Mouse (Mus musculus) lung, adult 2 months (tissue): ENCODE measurements at regions not wholly inside any gene's neighbourhood (a gene's known extent, or its start where the extent isn't known, plus 50 kb on each side); places are given as distances from the start of the nearest gene placed in this dataset.

Experiments
- DNase-seq: peaks from one replicate; pipeline ENCODE4 v3.0.0; 2022
- H3K4me1 ChIP-seq: fragments of 200-500 bp; 2 replicates; pipeline ENCODE4 v1.6.1; 2011; ENCODE audit warnings: low read length; ENCODE audit not compliant: control insufficient read depth, insufficient read depth
- H3K4me3 ChIP-seq: fragments of 200-500 bp; replicated peaks from 2 replicates; pipeline ENCODE3; 2011; ENCODE audit warnings: low read depth, mild to moderate bottlenecking, control low read depth, low read length; ENCODE audit errors: extremely low read depth
- CTCF ChIP-seq: fragments of 200-500 bp; IDR thresholded peaks from 2 replicates; pipeline ENCODE4 v1.5.1; 2011; ENCODE audit warnings: mild to moderate bottlenecking, low read length, control low read depth; ENCODE audit not compliant: insufficient read depth
- POLR2A ChIP-seq: fragments of 200-500 bp; IDR thresholded peaks from 2 replicates; pipeline ENCODE4 v1.6.1; 2011; ENCODE audit warnings: low read depth, mild to moderate bottlenecking, control low read depth, low read length, borderline replicate concordance; ENCODE audit errors: extremely low read depth
- WGBS: fragments of 180-500 bp; shearing (Covaris S2); methylation state at CpG from one replicate; pipeline ENCODE4 v1.1.7; 2018; 5-methylcytosine and 5-hydroxymethylcytosine counted together

GRCm38 (mm10) chr10:46299521-46299920, 721.9 kb downstream of the Hace1 start:
- WGBS: 54% methylated on average over 3 of the region's 3 CpGs
- Histone ChIP-seq H3K4me1 (no peaks in the 10 kb centered on the region), H3K4me3 (no peak overlapping the region)
- DNase-seq: no peak
- TF ChIP-seq POLR2A (no peak), CTCF (no peak)

- TF ChIP-seq POLR2A: no peak
- 80% methylated on average over 5 of the region's 5 CpGs for WGBS
Measured at GRCm38 (mm10) chr10:46320328-46321038, 742.9 kb downstream of the Hace1 start.

GRCm38 (mm10) chr10:46321040-46321439, 743.4 kb downstream of the Hace1 start:
- DNase-seq: no peak

More at GRCm38 (mm10) chr10:46320328-46321038, 742.9 kb downstream of the Hace1 start:
- H3K4me1 ChIP-seq: no peaks in the 10 kb centered on the region
- no peak overlapping the region for H3K4me3 ChIP-seq
- DNase-seq: no peak

GRCm38 (mm10) chr10:46329052-46329451, 751.4 kb downstream of the Hace1 start:
- Histone ChIP-seq H3K4me1 (no peaks in the 10 kb centered on the region), H3K4me3 (no peak overlapping the region)
- no peak for TF ChIP-seq POLR2A
- no peak for TF ChIP-seq CTCF
- DNase-seq: no peak
- WGBS: 66% methylated on average over 1 of the region's 1 CpGs

More at GRCm38 (mm10) chr10:46321040-46321439, 743.4 kb downstream of the Hace1 start:
- 84% methylated on average over 3 of the region's 3 CpGs for WGBS
- Histone ChIP-seq H3K4me1 (no peaks in the 10 kb centered on the region), H3K4me3 (no peak overlapping the region)
- TF ChIP-seq POLR2A (no peak), CTCF (no peak)

GRCm38 (mm10) chr10:46331599-46332283, 754.1 kb downstream of the Hace1 start:
- Histone ChIP-seq H3K4me1 (no peaks in the 10 kb centered on the region), H3K4me3 (no peak overlapping the region)
- TF ChIP-seq CTCF (no peak), POLR2A (no peak)
- DNase-seq: no peak

- no peak for DNase-seq
- Histone ChIP-seq H3K4me3 (no peak overlapping the region), H3K4me1 (no peaks in the 10 kb centered on the region)
- no peak for TF ChIP-seq POLR2A
- no peak for TF ChIP-seq CTCF
Measured at GRCm38 (mm10) chr10:46333231-46333630, 755.6 kb downstream of the Hace1 start.

- DNase-seq: no peak
- no peak for TF ChIP-seq CTCF
- H3K4me1 ChIP-seq: no peaks in the 10 kb centered on the region
- 70% methylated on average over 4 of the region's 4 CpGs for WGBS
- H3K4me3 ChIP-seq: no peak overlapping the region
Measured at GRCm38 (mm10) chr10:46345315-46345714, 767.7 kb downstream of the Hace1 start.

- 75% methylated on average over 4 of the region's 4 CpGs for WGBS
- Histone ChIP-seq H3K4me1 (no peaks in the 10 kb centered on the region), H3K4me3 (no peak overlapping the region)
- no peak for TF ChIP-seq CTCF
- TF ChIP-seq POLR2A: no peak
- no peak for DNase-seq
Measured at GRCm38 (mm10) chr10:46349613-46350012, 772.0 kb downstream of the Hace1 start.

- Histone ChIP-seq H3K4me1 (no peaks in the 10 kb centered on the region), H3K4me3 (no peak overlapping the region)
- TF ChIP-seq POLR2A: no peak
- TF ChIP-seq CTCF: no peak
- 50% methylated on average over 2 of the region's 2 CpGs for WGBS
- DNase-seq: no peak
Measured at GRCm38 (mm10) chr10:46350196-46350595, 772.6 kb downstream of the Hace1 start.

GRCm38 (mm10) chr10:46356775-46357174, 779.1 kb downstream of the Hace1 start:
- TF ChIP-seq CTCF (no peak), POLR2A (no peak)
- no peaks in the 10 kb centered on the region for H3K4me1 ChIP-seq
- 42% methylated on average over 1 of the region's 1 CpGs for WGBS
- H3K4me3 ChIP-seq: no peak overlapping the region
- DNase-seq: no peak
